8 mouse cellular contexts compared by ENCODE assay signal in the genomic region with DNA sequence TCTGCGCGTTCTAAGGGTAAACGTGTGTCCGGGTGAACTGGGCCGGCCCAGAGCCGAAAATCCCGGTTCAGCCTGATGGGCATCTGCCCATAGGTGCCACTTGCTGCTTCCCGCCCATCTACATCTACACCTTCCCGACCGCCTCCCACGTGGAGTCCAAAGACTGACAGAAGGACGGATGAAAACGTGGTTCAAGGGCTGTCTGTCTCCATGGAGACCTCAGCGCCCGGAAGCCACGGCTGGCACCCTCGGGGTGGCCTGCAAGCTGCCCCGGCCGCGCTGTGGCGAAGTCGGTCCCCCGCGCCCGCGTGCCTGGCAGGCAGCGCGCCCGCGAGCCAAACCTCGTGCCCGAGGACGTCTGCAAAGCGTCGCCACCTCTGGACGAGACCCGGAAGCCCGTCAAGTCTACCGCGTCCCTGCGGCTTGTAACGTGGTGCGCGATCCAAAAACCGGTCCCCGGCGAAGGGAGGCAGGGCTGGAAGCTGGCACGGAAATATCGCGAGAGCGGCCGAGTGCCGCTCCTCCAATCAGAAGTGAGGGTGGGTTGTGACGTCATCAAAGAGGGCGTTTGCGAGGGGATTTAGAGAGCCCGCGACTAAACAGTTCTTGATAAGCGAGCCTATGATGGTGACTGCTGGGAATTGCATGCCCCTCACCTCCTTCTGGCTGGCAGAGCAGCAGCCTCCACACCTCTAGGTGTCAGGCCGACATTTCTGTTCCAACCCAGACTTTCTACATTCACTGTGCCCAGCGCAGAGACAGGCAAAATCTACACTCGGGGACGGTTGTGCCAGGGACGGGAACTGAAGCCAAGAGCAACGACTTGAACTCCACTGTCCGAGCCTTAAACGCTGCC. TPM values are rescaled to one million over a fixed set of nuclear protein-coding genes. Genes with fewer than 3 reads are reported as not detected.
DNase-seq lines count a peak whose midpoint lies in the region; ATAC-seq lines count a peak whose summit lies in the region.

A gene (minus strand): TSS at position 453 of the 856 bp plus-strand sequence.

- under 1% methylated on average over 67 of the region's 67 CpGs for WGBS in forebrain, embryonic 14.5 days
- WGBS in neural tube, embryonic 15.5 days = under 1% methylated on average over 67 of the region's 67 CpGs

- peak within 1 kb of the TSS; percentile 78 for H3K27ac ChIP-seq in forebrain, embryonic 14.5 days (ENCODE audit: low read depth, low read length)
- H3K27ac ChIP-seq in neural tube, embryonic 15.5 days (replicated peaks) = peak within 1 kb of the TSS; percentile 85

- no peaks in the 10 kb centered on the region for H3K27me3 ChIP-seq in forebrain, embryonic 14.5 days (replicated peaks; ENCODE audit: control insufficient read depth, insufficient read depth, low read length)
- no peaks in the 10 kb centered on the region for H3K27me3 ChIP-seq in neural tube, embryonic 15.5 days (replicated peaks)

- peak within 1 kb of the TSS; percentile 82 for H3K9ac ChIP-seq in forebrain, embryonic 14.5 days (ENCODE audit: low read length)
- peak within 1 kb of the TSS; percentile 86 for H3K9ac ChIP-seq in neural tube, embryonic 15.5 days (replicated peaks)

- H3K36me3 ChIP-seq in forebrain, embryonic 14.5 days (ENCODE audit: control insufficient read depth, insufficient read depth, low read length) = no peaks in the 10 kb centered on the region
- H3K36me3 ChIP-seq in neural tube, embryonic 15.5 days = peaks cover 3% of the 10 kb centered on the region

- peak; percentile 99 for ATAC-seq in forebrain, embryonic 14.5 days
- ATAC-seq in neural tube, embryonic 15.5 days (ENCODE audit: low FRiP score) = peak; percentile 98

- peak; percentile 97 for DNase-seq in ES-CJ7 (ENCODE audit: low read depth, low spot score)
- DNase-seq in cerebellum, adult 11 months = peak; percentile 96
- peak; percentile 99 for DNase-seq in forebrain, embryonic 14.5 days (ENCODE audit: low spot score)
- peak; percentile 98 to 99 for DNase-seq in heart, postnatal 14 days
- DNase-seq in layer of hippocampus, adult 11-12 months (ENCODE audit: low spot score) = peak; percentile 98
- DNase-seq in lung, adult 18-20 months = peak; percentile 98
- peak; percentile 97 for DNase-seq in testis, postnatal 14 days (ENCODE audit: low spot score)

- peak within 1 kb of the TSS; percentile 84 for H3K4me3 ChIP-seq in forebrain, embryonic 14.5 days (ENCODE audit: low read depth, low read length)
- H3K4me3 ChIP-seq in neural tube, embryonic 15.5 days (replicated peaks) = peak within 1 kb of the TSS; percentile 82

- H3K4me2 ChIP-seq in forebrain, embryonic 14.5 days (ENCODE audit: low read length) = peak within 1 kb of the TSS; percentile 86
- peak within 1 kb of the TSS; percentile 79 for H3K4me2 ChIP-seq in neural tube, embryonic 15.5 days

- intact Hi-C loops in heart, postnatal 14 days (cut with DNase I) = no loop called here

- peaks cover 8% of the 10 kb centered on the region for H3K4me1 ChIP-seq in forebrain, embryonic 14.5 days (ENCODE audit: control insufficient read depth, insufficient read depth, low read length)
- H3K4me1 ChIP-seq in neural tube, embryonic 15.5 days = peaks cover 19% of the 10 kb centered on the region

- H3K9me3 ChIP-seq in forebrain, embryonic 14.5 days (replicated peaks; ENCODE audit: control insufficient read depth, low read length) = no peaks in the 10 kb centered on the region
- H3K9me3 ChIP-seq in neural tube, embryonic 15.5 days (replicated peaks) = no peaks in the 10 kb centered on the region

RNA-seq across cellular contexts. Expression of the gene that starts here (rescaled TPM):
- 4.0 and 7.0 TPM in 2 replicates for polyA plus RNA-seq in forebrain, embryonic 14.5 days (2014; fragmentation: Nextera tagmentation; extraction: Ambion mirVana)
- 10 to 100 TPM in 1 of 2 experiments, 1 to 10 TPM in 1; 9.1 to 10.1 TPM for total RNA-seq in heart, postnatal 14 days (2021)
- 5.2 and 7.0 TPM in 2 replicates for polyA plus RNA-seq in neural tube, embryonic 15.5 days (2015; fragmentation: Nextera tagmentation; extraction: Ambion mirVana)

Comparison
In these comparisons a context has a peak if more than half of its experiments do, and no peak if none do; other contexts are left out.
1. Peak in every context shown above with its lines: DNase-seq, ATAC-seq, H3K4me3 ChIP-seq and H3K27ac ChIP-seq.